Mouse (Mus musculus) thymus, adult 2 months (tissue): ENCODE data around the gene Adcyap1r1. TPM values are rescaled to one million over a fixed set of nuclear protein-coding genes. Genes with fewer than 3 reads are reported as not detected.

Experiments
- DNase-seq: peaks from one replicate; pipeline ENCODE4 v3.0.0; 2021
- H3K27ac ChIP-seq: fragments of 200-500 bp; 2 replicates; pipeline ENCODE4 v1.5.1; 2012; ENCODE audit warnings: low read length, control low read depth; ENCODE audit not compliant: control insufficient read depth, insufficient read depth
- H3K27me3 ChIP-seq: fragments of 200-500 bp; 2 replicates; pipeline ENCODE4 v1.6.1; 2012; ENCODE audit warnings: mild to moderate bottlenecking, low read length, moderate library complexity, mixed read lengths; ENCODE audit not compliant: control insufficient read depth, insufficient read depth
- H3K36me3 ChIP-seq: fragments of 200-500 bp; 2 replicates; pipeline ENCODE4 v1.6.1; 2012; ENCODE audit warnings: mild to moderate bottlenecking, low read length, moderate library complexity; ENCODE audit not compliant: control insufficient read depth, insufficient read depth
- H3K4me1 ChIP-seq: fragments of 200-500 bp; replicated peaks from 2 replicates; pipeline ENCODE4 v1.6.1; 2012; ENCODE audit warnings: low read length; ENCODE audit not compliant: control insufficient read depth, insufficient read depth
- H3K4me3 ChIP-seq: fragments of 200-500 bp; 2 replicates; pipeline ENCODE4 v1.5.1; 2012; ENCODE audit warnings: mild to moderate bottlenecking, low read length, control low read depth, moderate library complexity; ENCODE audit not compliant: control insufficient read depth, insufficient read depth
- CTCF ChIP-seq: fragments of 200-500 bp; IDR thresholded peaks from 2 replicates; pipeline ENCODE4 v1.5.1; 2012; ENCODE audit warnings: mild to moderate bottlenecking, control low read depth, low read length, moderate library complexity, borderline replicate concordance; ENCODE audit not compliant: control insufficient read depth, poor library complexity, insufficient read depth; ENCODE audit errors: extremely low read depth
- POLR2A ChIP-seq: fragments of 200-500 bp; IDR thresholded peaks from 2 replicates; pipeline ENCODE4 v1.6.1; 2012; ENCODE audit warnings: mild to moderate bottlenecking, low read length, control low read depth, moderate library complexity; ENCODE audit not compliant: control insufficient read depth, poor library complexity, insufficient read depth; ENCODE audit errors: extremely low read depth
- WGBS: fragments of 180-500 bp; shearing (Covaris S2); methylation state at CpG from one replicate; pipeline ENCODE4 v1.1.7; 2018; 5-methylcytosine and 5-hydroxymethylcytosine counted together
- polyA plus RNA-seq: library from polyadenylated mRNA; depleted of rRNA; stranded (reverse); fragments of >200 nt; gene quantifications from 2 replicates; pipeline ENCODE4 v1.2.3, GENCODE M21; 2012

Adcyap1r1 gene
- polyA plus RNA-seq, 1 experiment, result 1.8 TPM

DNA sequence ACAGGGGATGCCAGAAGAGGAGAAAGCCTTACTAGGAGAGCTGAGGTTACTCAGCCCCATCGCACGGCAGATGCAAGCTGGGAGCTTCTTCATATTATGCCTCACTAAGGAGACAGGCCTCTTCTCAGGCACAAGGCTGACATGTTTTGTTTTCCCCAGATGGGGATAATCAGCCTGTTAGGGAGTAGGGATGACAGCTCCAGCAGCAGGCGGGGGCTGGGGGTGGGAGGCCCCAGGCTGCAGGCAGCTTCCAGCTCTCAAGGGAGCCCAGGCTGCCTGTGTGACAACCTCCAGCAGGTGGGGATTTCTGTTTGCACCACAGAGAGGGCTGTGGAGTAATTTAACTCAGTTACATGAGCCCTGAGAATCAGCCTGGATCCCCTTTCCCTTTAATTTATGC is 17.4 kb upstream of the Adcyap1r1 start:
- H3K36me3 ChIP-seq, result no peaks in the 10 kb centered on the region
- no peak overlapping the region for H3K27ac ChIP-seq
- no peak for TF ChIP-seq CTCF
- no peak for TF ChIP-seq POLR2A
- H3K4me1 ChIP-seq, result no peaks in the 10 kb centered on the region
- no peaks in the 10 kb centered on the region for H3K27me3 ChIP-seq
- 94% methylated on average over 3 of the region's 3 CpGs for WGBS
- no peak for DNase-seq
- no peak overlapping the region for H3K4me3 ChIP-seq

DNA sequence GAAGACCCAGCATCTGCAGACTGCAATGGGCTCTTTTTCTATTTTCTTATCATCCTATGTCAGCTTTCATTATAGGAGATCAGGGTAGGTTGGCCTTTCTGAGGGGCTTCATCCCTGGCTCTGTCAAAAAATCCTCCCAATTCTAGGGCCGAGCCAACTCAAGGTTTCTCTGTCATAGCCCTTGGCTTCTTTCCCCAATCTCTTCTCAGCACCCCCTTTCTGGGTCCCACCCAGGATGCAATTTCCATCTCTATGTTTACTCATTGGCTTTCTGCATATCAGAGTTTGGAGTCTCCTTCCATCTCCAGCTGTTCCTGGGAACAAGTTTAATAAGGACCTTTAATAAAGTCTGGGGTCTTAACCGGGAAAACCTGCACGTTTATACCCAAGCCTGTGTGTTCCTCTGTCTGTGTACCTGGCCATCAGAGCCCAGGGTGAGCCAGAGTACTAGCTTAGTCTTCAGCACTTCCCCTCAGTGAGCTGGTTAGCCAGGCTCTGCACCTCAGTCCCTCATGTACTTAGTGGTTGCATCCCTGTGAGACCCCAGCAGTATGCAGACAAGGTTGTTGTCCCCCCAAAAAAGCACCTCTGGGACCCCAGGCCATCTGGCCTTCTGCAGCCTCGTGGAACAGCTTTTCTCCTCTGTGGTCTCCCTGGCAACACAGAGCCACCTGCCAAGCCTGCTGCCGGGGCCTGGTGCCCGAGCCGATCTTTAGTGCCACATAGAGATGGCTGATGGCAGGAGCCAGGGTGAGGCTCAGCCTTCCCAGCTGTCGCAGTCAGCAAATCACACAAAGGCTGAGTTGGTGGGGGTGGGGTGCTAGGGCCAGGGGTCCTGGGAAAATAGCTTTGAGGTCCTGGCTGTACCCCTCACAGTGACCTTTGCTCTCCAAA is 16.3 kb upstream of the Adcyap1r1 start:
- WGBS, result 87% methylated on average over 8 of the region's 8 CpGs
- no peaks in the 10 kb centered on the region for H3K27me3 ChIP-seq
- TF ChIP-seq POLR2A (no peak), CTCF (no peak)
- no peak overlapping the region for H3K27ac ChIP-seq
- DNase-seq, result no peak
- H3K36me3 ChIP-seq, result no peaks in the 10 kb centered on the region
- H3K4me1 ChIP-seq, result no peaks in the 10 kb centered on the region
- no peak overlapping the region for H3K4me3 ChIP-seq

DNA sequence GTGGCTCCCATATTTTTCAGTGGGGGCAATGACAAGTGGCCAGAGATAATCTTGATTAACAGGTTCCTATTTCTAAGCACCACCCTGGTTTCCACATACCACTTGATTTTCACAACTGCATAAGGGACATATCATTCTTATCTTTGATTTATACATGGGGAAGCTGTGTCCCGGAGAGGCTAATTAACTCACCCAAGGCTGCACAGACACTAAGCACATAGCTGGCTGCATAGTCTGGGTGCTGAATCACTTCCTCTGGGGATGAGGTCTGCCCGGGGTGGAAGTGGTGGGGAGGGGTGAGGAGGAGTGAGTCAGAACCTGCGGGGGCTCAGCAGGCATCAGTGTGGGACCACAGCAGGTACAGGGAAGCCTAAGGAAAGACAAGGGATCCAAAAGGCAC is 13.9 kb upstream of the Adcyap1r1 start:
- Histone ChIP-seq H3K4me3 (no peak overlapping the region), H3K4me1 (no peaks in the 10 kb centered on the region), H3K36me3 (no peaks in the 10 kb centered on the region), H3K27me3 (no peaks in the 10 kb centered on the region), H3K27ac (no peak overlapping the region)
- 6% methylated on average over 3 of the region's 3 CpGs for WGBS
- TF ChIP-seq POLR2A, result no peak
- no peak for TF ChIP-seq CTCF
- DNase-seq, result no peak

DNA sequence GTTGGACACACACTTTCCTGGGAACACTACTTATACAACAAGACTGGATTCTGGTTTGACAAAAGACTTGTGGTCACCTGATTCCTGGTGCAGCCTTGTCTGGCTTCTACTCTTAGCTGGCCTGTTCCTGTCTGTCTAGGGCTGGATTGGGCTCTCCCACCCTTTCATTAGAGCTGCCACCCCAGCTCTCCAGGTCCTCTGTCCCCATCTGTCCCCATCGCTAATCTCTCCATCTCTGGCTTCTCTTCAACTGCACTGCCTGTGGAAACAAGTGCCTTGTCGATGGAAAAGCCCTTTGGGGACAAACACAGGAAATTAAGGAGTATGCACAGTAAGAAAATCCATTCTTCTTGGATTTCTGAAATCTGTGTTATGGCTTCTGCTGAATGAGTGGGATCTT is 12.9 kb upstream of the Adcyap1r1 start:
- Histone ChIP-seq H3K36me3 (no peaks in the 10 kb centered on the region), H3K27me3 (no peaks in the 10 kb centered on the region), H3K27ac (no peak overlapping the region), H3K4me3 (no peak overlapping the region), H3K4me1 (no peaks in the 10 kb centered on the region)
- WGBS, result 78% methylated on average over 2 of the region's 2 CpGs
- no peak for DNase-seq
- TF ChIP-seq POLR2A, result no peak
- no peak for TF ChIP-seq CTCF

DNA sequence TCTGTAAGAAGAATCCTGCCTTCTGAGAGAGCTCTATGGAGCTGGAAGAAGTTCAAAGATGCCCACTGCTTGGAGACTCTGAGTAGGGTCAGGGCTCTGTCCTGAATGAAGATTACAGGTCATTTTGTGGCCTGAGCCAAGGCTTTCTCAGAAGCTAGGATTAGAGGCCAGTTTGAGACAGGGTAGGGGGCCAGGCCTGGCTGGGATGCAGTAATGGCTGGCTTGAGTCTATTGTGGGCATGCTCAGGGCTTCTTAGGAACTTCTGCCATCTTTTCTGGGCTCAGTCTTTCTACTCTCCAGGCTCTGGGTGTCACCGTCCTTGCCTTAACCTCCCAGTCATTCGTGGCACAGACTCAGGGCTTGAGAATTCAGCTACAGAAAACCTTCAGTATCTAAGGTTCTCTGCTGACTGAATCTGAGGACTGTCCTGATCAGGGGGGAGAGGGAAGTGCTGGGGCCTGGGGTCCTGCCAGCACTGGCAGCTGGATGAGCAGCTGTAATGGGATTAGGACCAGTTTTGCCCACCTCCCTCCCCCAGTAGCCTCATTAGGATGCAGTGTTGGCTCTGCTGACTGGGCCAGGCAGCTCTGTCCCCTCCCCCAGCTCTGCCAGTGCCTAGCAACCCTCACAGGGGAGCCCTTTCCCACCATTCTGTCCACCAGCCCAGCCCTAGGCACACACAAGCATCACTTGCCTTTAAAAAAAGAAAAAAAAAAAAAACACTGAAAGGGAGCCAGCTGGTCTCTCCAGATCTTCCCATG is 7.7 kb upstream of the Adcyap1r1 start:
- TF ChIP-seq CTCF (no peak), POLR2A (no peak)
- Histone ChIP-seq H3K27ac (no peak overlapping the region), H3K27me3 (no peaks in the 10 kb centered on the region), H3K4me3 (no peak overlapping the region), H3K36me3 (no peaks in the 10 kb centered on the region), H3K4me1 (no peaks in the 10 kb centered on the region)
- DNase-seq, result no peak
- 79% methylated on average over 2 of the region's 2 CpGs for WGBS

DNA sequence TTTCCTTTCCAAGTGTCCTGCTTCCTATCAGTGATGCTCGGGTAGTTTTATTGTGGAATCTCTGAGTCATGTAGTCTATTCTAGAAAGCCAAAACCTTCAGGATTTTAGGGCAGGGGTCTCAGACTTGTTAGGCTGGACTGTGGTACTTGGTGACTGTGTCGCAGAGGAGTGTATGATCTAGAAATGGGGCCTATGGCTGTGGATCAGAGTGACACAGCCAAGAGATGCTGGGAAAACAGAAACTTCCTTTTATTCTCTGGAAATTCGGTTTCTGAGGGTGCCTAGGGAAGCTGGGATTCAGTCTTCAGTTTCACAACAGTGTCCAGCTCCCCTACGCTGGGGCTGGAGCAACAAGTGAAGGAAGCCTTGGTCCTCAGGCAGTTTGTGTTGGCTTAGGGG is 7.1 kb upstream of the Adcyap1r1 start:
- 81% methylated on average over 4 of the region's 4 CpGs for WGBS
- Histone ChIP-seq H3K36me3 (no peaks in the 10 kb centered on the region), H3K27ac (no peak overlapping the region), H3K4me1 (no peaks in the 10 kb centered on the region), H3K4me3 (no peak overlapping the region), H3K27me3 (no peaks in the 10 kb centered on the region)
- no peak for DNase-seq
- TF ChIP-seq POLR2A, result no peak
- TF ChIP-seq CTCF, result no peak
